Mouse (Mus musculus): ENCODE data around the gene Gm11758.
"Not testable (repeated sequence)": the region's sequence is repeated elsewhere in the genome, so short reads cannot be mapped to it uniquely, and the experiment has no call there.

Gm11758 gene

GRCm38 (mm10) chr4:73876166-73876565, at the start of gene Gm11758:
Gene Gm11758 (minus strand): TSS chr4:73876266.
- DNase-seq: not testable (repeated sequence)

- DNase-seq: not testable (repeated sequence)
Measured at GRCm38 (mm10) chr4:73920660-73921059, 44.6 kb upstream of the Gm11758 start, which contains the start of gene Gm11756. Gene Gm11756 (minus strand): TSS chr4:73920760.

- not testable (repeated sequence) for DNase-seq
Measured at GRCm38 (mm10) chr4:73905853-73906252, 29.8 kb upstream of the Gm11758 start, which contains the start of gene Gm13871. Gene Gm13871 (minus strand): TSS chr4:73905953.

- DNase-seq: not testable (repeated sequence)
Measured at GRCm38 (mm10) chr4:73891012-73891411, 14.9 kb upstream of the Gm11758 start, which contains the start of gene Gm11757. Gene Gm11757 (minus strand): TSS chr4:73891112.

- no peak for DNase-seq
Measured at GRCm38 (mm10) chr4:73826587-73826986, 49.5 kb downstream of the Gm11758 start.
